In genomic region chr4:47288306-47288705, GRCm38 (mm10) we compare ENCODE assay signal across 21 mouse cellular contexts.
DNase-seq lines count a peak whose midpoint lies in the region; ATAC-seq and TF ChIP-seq lines count a peak whose summit lies in the region.
"Had no signal": no experiment of that assay in that cellular context is flagged by ENCODE, and none has a peak within 500 bp of the region (broad histone marks: within the 10 kb centered on the region; RNA-seq: fewer than 3 reads in every experiment).

No protein-coding gene starts in this region.

- no peaks in the 10 kb centered on the region for H3K9me3 ChIP-seq in heart, embryonic 16.5 days (replicated peaks; ENCODE audit: control insufficient read depth, low read length)
- H3K9me3 ChIP-seq: embryonic facial prominence, embryonic 15.5 days; forebrain, embryonic 10.5 days; forebrain, embryonic 15.5 days; heart, embryonic 12.5 days; hindbrain, embryonic 12.5 days had no signal

- intact Hi-C loops in heart, postnatal 10 days (cut with DNase I), result no loop called here

- TF ChIP-seq CTCF in thymus, adult 2 months (IDR thresholded peaks at IDR 0.05; ENCODE audit: borderline replicate concordance, control insufficient read depth, extremely low read depth, insufficient read depth, low read length, poor library complexity), result no peak

- WGBS in heart, embryonic 16.5 days, result 60% methylated on average over 4 of the region's 4 CpGs
- 30% methylated on average over 4 of the region's 4 CpGs for WGBS in thymus, adult 2 months

- H3K9ac ChIP-seq in heart, embryonic 16.5 days (ENCODE audit: low read length), result no peak overlapping the region
- H3K9ac ChIP-seq: embryonic facial prominence, embryonic 15.5 days; forebrain, embryonic 15.5 days; heart, embryonic 12.5 days; hindbrain, embryonic 12.5 days had no signal

- H3K27ac ChIP-seq in heart, embryonic 16.5 days (ENCODE audit: low read length), result peak overlapping the region; percentile 34; the same call in 1 of the 2 replicates
- peak overlapping the region; percentile 81 for H3K27ac ChIP-seq in thymus, adult 2 months (ENCODE audit: control insufficient read depth, insufficient read depth, low read length)
- H3K27ac ChIP-seq: embryonic facial prominence, embryonic 15.5 days; forebrain, embryonic 10.5 days; forebrain, embryonic 15.5 days; hindbrain, embryonic 12.5 days had no signal

- no peak overlapping the region for H3K4me3 ChIP-seq in heart, embryonic 16.5 days (ENCODE audit: low read length)
- H3K4me3 ChIP-seq in thymus, adult 2 months (ENCODE audit: control insufficient read depth, insufficient read depth, low read length), result no peak overlapping the region
- H3K4me3 ChIP-seq: embryonic facial prominence, embryonic 15.5 days; erythroblast, embryonic 14.5 days; forebrain, embryonic 10.5 days; forebrain, embryonic 15.5 days; heart, embryonic 12.5 days; hindbrain, embryonic 12.5 days had no signal

- H3K36me3 ChIP-seq in heart, embryonic 16.5 days (ENCODE audit: control insufficient read depth, insufficient read depth), result no peaks in the 10 kb centered on the region
- H3K36me3 ChIP-seq in thymus, adult 2 months (ENCODE audit: control insufficient read depth, insufficient read depth, low read length), result no peaks in the 10 kb centered on the region
- H3K36me3 ChIP-seq: embryonic facial prominence, embryonic 15.5 days; forebrain, embryonic 10.5 days; forebrain, embryonic 15.5 days; G1E; heart, embryonic 12.5 days; hindbrain, embryonic 12.5 days had no signal

- no peak overlapping the region for H3K4me2 ChIP-seq in heart, embryonic 16.5 days (ENCODE audit: low read depth, low read length)
- H3K4me2 ChIP-seq: embryonic facial prominence, embryonic 15.5 days; forebrain, embryonic 15.5 days; heart, embryonic 12.5 days; hindbrain, embryonic 12.5 days had no signal

- TF ChIP-seq POLR2A in thymus, adult 2 months (IDR thresholded peaks at IDR 0.05; ENCODE audit: control insufficient read depth, extremely low read depth, insufficient read depth, low read length, poor library complexity), result no peak

- H3K27me3 ChIP-seq in heart, embryonic 16.5 days (ENCODE audit: control insufficient read depth, insufficient read depth, low read length), result no peaks in the 10 kb centered on the region
- no peaks in the 10 kb centered on the region for H3K27me3 ChIP-seq in thymus, adult 2 months (ENCODE audit: control insufficient read depth, insufficient read depth, low read length)
- H3K27me3 ChIP-seq: embryonic facial prominence, embryonic 15.5 days; forebrain, embryonic 15.5 days; hindbrain, embryonic 12.5 days had no signal

- H3K4me1 ChIP-seq in heart, embryonic 16.5 days (ENCODE audit: control insufficient read depth, insufficient read depth, low read length), result peaks cover 13% of the 10 kb centered on the region
- H3K4me1 ChIP-seq in thymus, adult 2 months (replicated peaks; ENCODE audit: control insufficient read depth, insufficient read depth, low read length), result peaks cover 85% of the 10 kb centered on the region

- no peak for DNase-seq in heart, postnatal 10 days
- peak; percentile 61 for DNase-seq in thymus, adult 2 months
- peak; percentile 70 for DNase-seq in thymus, postnatal 25 days
- DNase-seq in right cerebral cortex, postnatal 4 days, result no peak
- DNase-seq in right cerebral cortex, adult 2 months (ENCODE audit: low spot score in 2 of 2), result no peak
- DNase-seq: adrenal gland, adult 8-10 months; adrenal gland, postnatal 36 days; cerebellum, adult 2 months; cerebellum, postnatal 14 days; embryo, embryonic 11 days; gastrocnemius, postnatal 10 days; heart, postnatal 4 days had no signal

- no peak for ATAC-seq in heart, embryonic 16.5 days (replicated peaks; ENCODE audit: extremely low read depth, insufficient read depth, low FRiP score)
- ATAC-seq: forebrain, embryonic 15.5 days; hindbrain, embryonic 16.5 days had no signal

Comparison
In these comparisons a context has a peak if more than half of its experiments do, and no peak if none do; other contexts are left out.
1. DNase-seq: peak in thymus, adult 2 months (single experiment) and thymus, postnatal 25 days (single experiment); none in heart, postnatal 10 days (0 of 2), right cerebral cortex, postnatal 4 days (single experiment) and right cerebral cortex, adult 2 months (0 of 2).